In the genomic region with DNA sequence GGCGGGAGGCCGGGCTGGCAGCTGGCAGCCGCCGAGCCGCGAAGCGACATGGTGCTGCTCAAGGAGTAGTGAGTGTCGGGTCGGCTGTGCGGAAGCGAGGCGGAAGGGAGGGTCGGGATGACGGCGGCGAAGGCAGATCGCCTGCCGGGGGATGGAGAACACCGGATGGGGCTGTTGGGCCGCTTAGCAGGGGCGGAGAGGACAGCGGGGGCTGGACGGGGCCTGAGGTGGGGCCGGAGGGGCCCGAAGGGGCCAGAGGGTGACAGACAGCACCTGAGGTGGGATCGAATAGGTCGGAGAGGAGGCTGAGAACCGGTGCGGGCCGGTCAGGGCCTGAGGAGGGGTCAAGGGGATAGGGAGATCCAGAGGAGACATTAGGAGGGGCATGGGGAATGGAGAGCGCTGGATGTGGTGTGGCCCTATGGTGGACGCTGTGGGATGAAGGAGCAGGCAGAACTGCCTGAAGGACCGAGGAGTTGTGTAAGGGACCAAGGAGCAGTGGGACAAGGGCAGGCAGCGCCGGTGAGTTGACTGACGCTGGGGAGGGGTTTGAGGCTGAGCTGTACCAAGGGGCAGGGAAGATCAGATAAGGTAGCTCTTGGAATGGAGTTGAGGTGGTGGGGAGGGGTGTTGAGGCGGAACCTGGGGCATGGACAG, we compare ENCODE assay signal across 8 mouse cellular contexts. TPM values are rescaled to one million over a fixed set of nuclear protein-coding genes. Genes with fewer than 3 reads are reported as not detected.
DNase-seq lines count a peak whose midpoint lies in the region; TF ChIP-seq lines count a peak whose summit lies in the region.

No protein-coding gene starts in this region.

- TF ChIP-seq CTCF in bone marrow macrophage, adult 2 months (IDR thresholded peaks at IDR 0.05; ENCODE audit: low read depth, low read length) = no peak
- TF ChIP-seq CTCF in olfactory bulb, adult 2 months (IDR thresholded peaks at IDR 0.05; ENCODE audit: insufficient read depth, low read depth, low read length) = no peak

- DNase-seq in kidney, postnatal 10 days = peak; percentile 83
- no peak for DNase-seq in kidney, adult 18-20 months
- peak; percentile 75 for DNase-seq in heart, postnatal 4 days
- DNase-seq in lung, adult 18-20 months = peak; percentile 81 to 82
- no peak for DNase-seq in gastrocnemius, postnatal 10 days
- DNase-seq in adrenal gland, postnatal 25 days = no peak

- peak overlapping the region; percentile 91 for H3K4me3 ChIP-seq in bone marrow macrophage, adult 2 months (ENCODE audit: insufficient read depth, low read length)
- H3K4me3 ChIP-seq in olfactory bulb, adult 2 months (ENCODE audit: insufficient read depth, low read depth, low read length) = peak overlapping the region; percentile 79

- TF ChIP-seq POLR2A in bone marrow macrophage, adult 2 months (IDR thresholded peaks at IDR 0.05; ENCODE audit: borderline replicate concordance, low read depth, low read length) = no peak
- no peak for TF ChIP-seq POLR2A in olfactory bulb, adult 2 months (IDR thresholded peaks at IDR 0.05; ENCODE audit: insufficient read depth, low read depth, low read length)

- peak overlapping the region; percentile 63 for H3K27ac ChIP-seq in bone marrow macrophage, adult 2 months (ENCODE audit: insufficient read depth, low read depth, low read length)
- peak overlapping the region; percentile 81 for H3K27ac ChIP-seq in olfactory bulb, adult 2 months (ENCODE audit: insufficient read depth, low read depth, low read length)

- under 1% methylated on average over 37 of the region's 37 CpGs for WGBS in olfactory bulb, adult 2 months

- peaks cover 67% of the 10 kb centered on the region for H3K4me1 ChIP-seq in bone marrow macrophage, adult 2 months (ENCODE audit: control insufficient read depth, insufficient read depth, low read length)
- H3K4me1 ChIP-seq in olfactory bulb, adult 2 months (ENCODE audit: control insufficient read depth, insufficient read depth, low read length) = peaks cover 22% of the 10 kb centered on the region

RNA-seq across cellular contexts. Expression of a gene that starts 0.5 kb away (rescaled TPM):
- 512 TPM in 2 replicates for polyA plus RNA-seq in bone marrow macrophage, adult 2 months (2012; ENCODE audit: insufficient read depth, insufficient read length, missing spikeins)
- 100 to 1,000 TPM; 150 to 155 TPM for total RNA-seq in heart, postnatal 4 days (2021)
- 209 and 678 TPM in 2 replicates for polyA plus RNA-seq in olfactory bulb, adult 2 months (2012; ENCODE audit: insufficient read depth, insufficient read length, low replicate concordance, missing spikeins)
- 100 to 1,000 TPM; 148 to 160 TPM for total RNA-seq in gastrocnemius, postnatal 10 days (2021)
- total RNA-seq in adrenal gland, postnatal 25 days (2021) = 182 and 184 TPM in 2 replicates

RNA-seq across cellular contexts. Expression of a gene that starts 42.4 kb away (rescaled TPM):
- 85.4 and 101 TPM in 2 replicates for polyA plus RNA-seq in bone marrow macrophage, adult 2 months (2012; ENCODE audit: insufficient read depth, insufficient read length, missing spikeins)
- total RNA-seq in heart, postnatal 4 days (2021) = 10 to 100 TPM; 23.4 to 26.9 TPM
- polyA plus RNA-seq in olfactory bulb, adult 2 months (2012; ENCODE audit: insufficient read depth, insufficient read length, low replicate concordance, missing spikeins) = not detected in 2 replicates
- total RNA-seq in gastrocnemius, postnatal 10 days (2021) = 10 to 100 TPM; 22.5 to 23.3 TPM
- 40.6 and 61.6 TPM in 2 replicates for total RNA-seq in adrenal gland, postnatal 25 days (2021)

RNA-seq across cellular contexts. Expression of a gene that starts 56.9 kb away (rescaled TPM):
- 202 and 231 TPM in 2 replicates for polyA plus RNA-seq in bone marrow macrophage, adult 2 months (2012; ENCODE audit: insufficient read depth, insufficient read length, missing spikeins)
- 10 to 100 TPM in 1 of 2 experiments, 1 to 10 TPM in 1; 8.9 to 10.5 TPM for total RNA-seq in heart, postnatal 4 days (2021)
- 363 TPM in 1 of 2 replicates, not detected in the other for polyA plus RNA-seq in olfactory bulb, adult 2 months (2012; ENCODE audit: insufficient read depth, insufficient read length, low replicate concordance, missing spikeins)
- 10 to 100 TPM; 24.2 to 27.3 TPM for total RNA-seq in gastrocnemius, postnatal 10 days (2021)
- 23.0 and 24.0 TPM in 2 replicates for total RNA-seq in adrenal gland, postnatal 25 days (2021)

Comparison
In these comparisons a context has a peak if more than half of its experiments do, and no peak if none do; other contexts are left out.
1. DNase-seq: peak in kidney, postnatal 10 days (single experiment), heart, postnatal 4 days (single experiment) and lung, adult 18-20 months (2 of 2); none in kidney, adult 18-20 months (single experiment), gastrocnemius, postnatal 10 days (single experiment) and adrenal gland, postnatal 25 days (single experiment).